Mouse (Mus musculus) heart, embryonic 11.5 days (tissue): Measurements from ENCODE around the gene Tubgcp2. TPM values are rescaled to one million over a fixed set of nuclear protein-coding genes. Genes with fewer than 3 reads are reported as not detected.

ENCODE experiments used
- ATAC-seq: fragments of 200-750 bp; cut with Nextera tagmentation; replicated peaks from 2 replicates; pipeline ENCODE4 v1.8.0; 2017; ENCODE audit warnings: moderate library complexity; ENCODE audit not compliant: insufficient number of reproducible peaks, low FRiP score, low TSS enrichment
- H3K27ac ChIP-seq: fragments of 300-500 bp; sonication (generic); 2 replicates; pipeline ENCODE4 v1.5.1; 2014; ENCODE audit warnings: mild to moderate bottlenecking, low read depth, low read length
- H3K27me3 ChIP-seq: fragments of 300-500 bp; sonication (generic); 2 replicates; pipeline ENCODE4 v1.6.1; 2014; ENCODE audit warnings: mild to moderate bottlenecking, low read length, mixed read lengths; ENCODE audit not compliant: control insufficient read depth, insufficient read depth
- H3K36me3 ChIP-seq: fragments of 300-500 bp; sonication (generic); 2 replicates; pipeline ENCODE4 v1.6.1; 2014; ENCODE audit warnings: mild to moderate bottlenecking, low read length, moderate library complexity, mixed read lengths; ENCODE audit not compliant: control insufficient read depth, insufficient read depth
- H3K4me1 ChIP-seq: fragments of 300-500 bp; sonication (generic); 2 replicates; pipeline ENCODE4 v1.6.1; 2014; ENCODE audit warnings: low read length; ENCODE audit not compliant: control insufficient read depth, insufficient read depth
- H3K4me2 ChIP-seq: fragments of 300-500 bp; sonication (generic); 2 replicates; pipeline ENCODE4 v1.6.1; 2014; ENCODE audit warnings: mild to moderate bottlenecking, moderate library complexity
- H3K4me3 ChIP-seq: fragments of 300-500 bp; sonication (generic); 2 replicates; pipeline ENCODE4 v1.5.1; 2014; ENCODE audit warnings: low read depth, low read length
- H3K9ac ChIP-seq: fragments of 300-500 bp; sonication (generic); 2 replicates; pipeline ENCODE4 v1.6.1; 2014; ENCODE audit warnings: mild to moderate bottlenecking, low read depth, low read length, moderate library complexity
- H3K9me3 ChIP-seq: fragments of 300-500 bp; sonication (generic); replicated peaks from 2 replicates; pipeline ENCODE4 v1.6.1; 2016; ENCODE audit warnings: low read length; ENCODE audit not compliant: control insufficient read depth
- WGBS: fragments of 180-500 bp; shearing (Covaris S2); extraction: QIAGEN DNeasy Blood & Tissue Kit; methylation state at CpG from one replicate; pipeline ENCODE4 v1.1.7; 2014; ENCODE audit not compliant: insufficient replicate concordance; 5-methylcytosine and 5-hydroxymethylcytosine counted together
- polyA plus RNA-seq: library from polyadenylated mRNA; unstranded; fragments of >200 nt; fragmentation: Nextera tagmentation; extraction: Ambion mirVana; gene quantifications from 2 replicates; pipeline ENCODE4 v1.2.1, GENCODE M21; 2014

Gene Tubgcp2
- polyA plus RNA-seq, 1 experiment from 2014 or later = 37.3 TPM

GRCm38 (mm10) chr7:140033386-140033785 lies 3.1 kb downstream of the Tubgcp2 start:
- Histone ChIP-seq H3K4me2 (no peak overlapping the region), H3K36me3 (peaks cover 33% of the 10 kb centered on the region), H3K9me3 (no peaks in the 10 kb centered on the region), H3K4me3 (no peak overlapping the region), H3K4me1 (peaks cover 10% of the 10 kb centered on the region), H3K27me3 (no peaks in the 10 kb centered on the region), H3K27ac (no peak overlapping the region), H3K9ac (no peak overlapping the region)
- 92% methylated on average over 9 of the region's 9 CpGs for WGBS
- ATAC-seq = no peak

- no peak for ATAC-seq
- 96% methylated on average over 10 of the region's 10 CpGs for WGBS
- Histone ChIP-seq H3K4me3 (no peak overlapping the region), H3K4me1 (peaks cover 10% of the 10 kb centered on the region), H3K9me3 (no peaks in the 10 kb centered on the region), H3K27ac (no peak overlapping the region), H3K4me2 (no peak overlapping the region), H3K9ac (no peak overlapping the region), H3K36me3 (peaks cover 38% of the 10 kb centered on the region), H3K27me3 (no peaks in the 10 kb centered on the region)
Observed at GRCm38 (mm10) chr7:140032366-140032765, 4.1 kb downstream of the Tubgcp2 start.

GRCm38 (mm10) chr7:140031771-140032170 lies 4.7 kb downstream of the Tubgcp2 start:
- H3K36me3 ChIP-seq = peaks cover 38% of the 10 kb centered on the region
- no peak overlapping the region for H3K9ac ChIP-seq
- no peak overlapping the region for H3K27ac ChIP-seq
- H3K4me2 ChIP-seq = no peak overlapping the region
- no peaks in the 10 kb centered on the region for H3K27me3 ChIP-seq
- H3K9me3 ChIP-seq = no peaks in the 10 kb centered on the region
- no peak overlapping the region for H3K4me3 ChIP-seq
- peaks cover 5% of the 10 kb centered on the region for H3K4me1 ChIP-seq
- ATAC-seq = no peak
- WGBS = 95% methylated on average over 12 of the region's 12 CpGs

- H3K36me3 ChIP-seq = peaks cover 15% of the 10 kb centered on the region; the same call in 1 of the 2 replicates
- no peak overlapping the region for H3K4me2 ChIP-seq
- WGBS = 94% methylated on average over 17 of the region's 17 CpGs
Observed at GRCm38 (mm10) chr7:140011336-140011735, 25.1 kb downstream of the Tubgcp2 start.

GRCm38 (mm10) chr7:140007781-140008180 lies 28.7 kb downstream of the Tubgcp2 start:
- no peak overlapping the region for H3K4me3 ChIP-seq
- H3K27ac ChIP-seq = no peak overlapping the region
- no peaks in the 10 kb centered on the region for H3K9me3 ChIP-seq
- H3K4me1 ChIP-seq = no peaks in the 10 kb centered on the region
- H3K36me3 ChIP-seq = peaks cover 25% of the 10 kb centered on the region
- no peaks in the 10 kb centered on the region for H3K27me3 ChIP-seq
- no peak for ATAC-seq
- no peak overlapping the region for H3K9ac ChIP-seq
- H3K4me2 ChIP-seq = no peak overlapping the region
- WGBS = 91% methylated on average over 9 of the region's 9 CpGs

More at GRCm38 (mm10) chr7:140011336-140011735, 25.1 kb downstream of the Tubgcp2 start:
- Histone ChIP-seq H3K4me1 (no peaks in the 10 kb centered on the region), H3K27me3 (no peaks in the 10 kb centered on the region), H3K27ac (no peak overlapping the region), H3K9me3 (no peaks in the 10 kb centered on the region), H3K9ac (no peak overlapping the region), H3K4me3 (no peak overlapping the region)
- no peak for ATAC-seq

GRCm38 (mm10) chr7:140006861-140007611 lies 29.4 kb downstream of the Tubgcp2 start:
- 87% methylated on average over 9 of the region's 9 CpGs for WGBS
- Histone ChIP-seq H3K4me3 (no peak overlapping the region), H3K4me1 (no peaks in the 10 kb centered on the region), H3K36me3 (peaks cover 25% of the 10 kb centered on the region), H3K4me2 (no peak overlapping the region), H3K27ac (no peak overlapping the region), H3K27me3 (no peaks in the 10 kb centered on the region), H3K9me3 (no peaks in the 10 kb centered on the region), H3K9ac (no peak overlapping the region)
- ATAC-seq = no peak

GRCm38 (mm10) chr7:140004666-140005065 lies 31.8 kb downstream of the Tubgcp2 start:
- no peaks in the 10 kb centered on the region for H3K4me1 ChIP-seq
- H3K4me2 ChIP-seq = no peak overlapping the region
- no peaks in the 10 kb centered on the region for H3K9me3 ChIP-seq
- H3K9ac ChIP-seq = no peak overlapping the region
- no peak overlapping the region for H3K27ac ChIP-seq
- H3K27me3 ChIP-seq = no peaks in the 10 kb centered on the region
- no peak overlapping the region for H3K4me3 ChIP-seq
- no peak for ATAC-seq
- peaks cover 31% of the 10 kb centered on the region for H3K36me3 ChIP-seq
- WGBS = 84% methylated on average over 8 of the region's 8 CpGs

GRCm38 (mm10) chr7:140001086-140001740 lies 35.3 kb downstream of the Tubgcp2 start:
- no peaks in the 10 kb centered on the region for H3K4me1 ChIP-seq
- peaks cover 35% of the 10 kb centered on the region for H3K36me3 ChIP-seq
- no peak overlapping the region for H3K27ac ChIP-seq
- H3K4me3 ChIP-seq = no peak overlapping the region
- no peak overlapping the region for H3K9ac ChIP-seq
- WGBS = 83% methylated on average over 12 of the region's 12 CpGs
- no peaks in the 10 kb centered on the region for H3K27me3 ChIP-seq
- H3K4me2 ChIP-seq = no peak overlapping the region
- no peak for ATAC-seq
- H3K9me3 ChIP-seq = no peaks in the 10 kb centered on the region
